Mouse (Mus musculus) bone marrow, adult 2 months (tissue): Measurements from ENCODE around the gene Ctss.

Source experiments
- CTCF ChIP-seq: fragments of 200-500 bp; IDR thresholded peaks from 2 replicates; pipeline ENCODE4 v1.5.1; 2011; ENCODE audit warnings: low read length, control low read depth; ENCODE audit not compliant: control insufficient read depth, insufficient read depth
- POLR2A ChIP-seq: fragments of 200-500 bp; IDR thresholded peaks from 2 replicates; pipeline ENCODE4 v1.6.1; 2011; ENCODE audit warnings: low read depth, mild to moderate bottlenecking, control low read depth, low read length, borderline replicate concordance; ENCODE audit not compliant: control insufficient read depth

GRCm38 (mm10) chr3:95559437-95559836 lies 32.9 kb downstream of the Ctss start, which contains the start of gene Hormad1:
- TF ChIP-seq CTCF (no peak), POLR2A (no peak)
